Mouse (Mus musculus): ENCODE measurements around the gene Atp2b2.

Gene Atp2b2

DNA sequence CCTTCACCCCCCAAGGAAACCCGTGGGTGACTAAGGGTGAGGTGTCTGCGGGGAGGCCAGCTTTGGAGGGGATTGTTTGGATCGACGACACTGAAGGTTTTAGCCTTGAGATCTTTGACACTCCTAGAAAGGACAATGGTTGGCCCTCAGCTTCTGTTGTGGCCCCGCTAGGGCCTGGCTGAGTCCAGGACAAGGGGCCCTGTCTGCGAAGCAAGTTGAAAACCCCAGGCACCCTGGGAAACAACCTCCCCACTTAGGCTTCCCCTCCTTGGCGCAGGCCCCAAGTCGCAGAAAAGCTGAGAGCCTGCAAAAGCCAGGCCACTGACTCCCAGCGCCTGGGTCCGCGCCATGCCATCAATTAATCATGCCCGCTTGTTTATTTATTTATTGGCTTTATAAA is at the start of gene Atp2b2:
Gene Atp2b2, minus strand, starts transcription at position 282 of the 400 bp plus-strand sequence.
- DNase-seq (ENCODE audit: low read depth) = no peak

DNA sequence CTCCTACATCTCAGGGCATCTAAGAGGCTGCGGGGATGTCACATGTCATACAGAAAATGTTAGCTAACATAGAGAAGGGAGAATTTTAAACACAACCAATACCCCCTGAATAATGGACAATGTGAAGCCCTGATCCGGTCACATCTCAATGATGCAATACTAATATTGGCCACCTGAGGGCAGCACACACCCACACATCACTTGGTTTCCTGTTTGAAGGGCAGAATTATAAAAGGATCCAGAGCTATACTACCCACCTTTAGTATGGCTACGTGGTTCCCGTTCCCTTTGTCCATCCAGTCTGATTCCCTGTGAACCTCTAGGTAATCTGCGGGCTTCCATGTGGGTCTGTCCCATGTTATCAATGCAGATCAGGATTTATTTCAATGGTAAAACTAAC is 47.2 kb upstream of the Atp2b2 start:
- peak; percentile 47 for DNase-seq (ENCODE audit: low read depth)

DNA sequence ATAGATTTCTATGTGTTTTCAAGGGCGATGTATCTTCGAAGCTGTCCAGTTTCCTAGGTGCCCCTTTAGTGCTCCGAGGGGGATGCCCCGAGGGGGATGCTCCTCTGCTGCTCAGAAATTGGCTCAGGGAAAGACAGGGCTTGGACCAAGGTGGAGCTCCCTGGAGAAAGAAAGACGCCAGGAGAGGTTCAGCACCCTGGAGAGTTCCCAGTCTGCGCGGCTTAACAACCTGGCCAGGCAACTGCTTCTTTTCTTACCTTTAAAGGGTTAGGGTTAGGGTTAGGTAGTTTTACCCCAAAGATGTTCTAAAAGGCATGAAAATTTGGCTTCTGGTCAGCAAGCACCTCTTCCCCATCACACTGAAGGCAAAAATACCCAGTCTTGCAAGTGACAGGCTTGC is 44.7 kb upstream of the Atp2b2 start:
- peak; percentile 28 for DNase-seq (ENCODE audit: low read depth)

DNA sequence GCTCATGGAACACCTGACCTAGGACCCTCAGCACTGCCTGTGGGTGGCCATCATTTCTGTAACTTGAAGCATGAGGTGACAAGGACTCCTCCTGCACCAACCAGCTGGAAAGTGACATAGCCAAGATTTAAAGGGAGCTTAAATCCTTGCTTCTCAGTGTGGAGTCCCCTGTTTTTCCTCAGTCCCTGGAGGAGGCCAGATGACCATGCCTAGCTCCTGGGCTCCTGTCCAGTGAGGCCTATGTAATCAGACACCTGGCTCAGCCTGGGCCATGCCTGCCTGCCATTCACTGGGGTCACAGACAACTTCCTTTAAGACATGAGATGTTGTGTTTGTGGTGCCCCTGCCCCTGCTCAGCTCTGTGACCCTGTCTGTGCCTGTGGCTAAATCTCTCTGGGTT is 36.1 kb upstream of the Atp2b2 start:
- DNase-seq (ENCODE audit: low read depth) = no peak

DNA sequence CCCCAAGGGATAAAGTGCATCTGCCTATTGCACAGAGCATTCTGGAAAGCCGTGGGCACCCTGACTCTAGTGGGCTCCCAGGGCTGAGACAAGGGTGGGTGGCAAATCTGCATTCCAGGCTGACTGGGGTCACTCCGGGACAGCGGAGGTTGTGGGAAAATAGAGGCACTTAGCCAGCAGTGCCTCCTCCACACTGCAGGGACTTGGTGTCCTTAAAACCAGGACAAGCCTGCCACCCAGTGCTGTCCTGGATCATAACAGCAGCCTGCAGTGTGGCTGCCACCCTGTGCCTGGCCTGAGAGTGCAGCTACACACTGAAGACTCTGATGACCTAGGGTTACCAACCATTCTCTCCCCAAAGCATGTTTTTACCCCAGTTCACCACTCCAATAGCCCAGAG is 34.1 kb upstream of the Atp2b2 start:
- peak; percentile 8 for DNase-seq (ENCODE audit: low read depth)

DNA sequence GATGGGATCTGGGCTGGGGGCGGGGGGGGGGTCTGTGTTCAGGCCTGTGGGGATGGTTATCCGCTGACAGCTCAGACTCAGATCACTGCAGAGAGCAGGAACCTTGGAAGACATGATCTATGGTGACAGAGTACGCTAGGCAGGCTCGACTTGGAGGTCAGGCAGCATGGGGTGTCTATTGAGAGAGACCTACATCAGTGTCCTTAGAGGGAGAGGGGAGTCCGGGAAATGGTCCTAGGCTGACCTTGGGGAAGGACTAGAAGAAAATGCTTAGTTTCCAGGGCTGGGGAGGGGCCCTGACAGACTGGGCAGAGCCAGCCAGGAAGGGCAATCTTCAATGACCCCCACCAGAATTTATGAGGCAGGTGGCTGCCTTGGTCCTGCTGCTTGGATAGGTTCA is 33.6 kb upstream of the Atp2b2 start:
- no peak for DNase-seq (ENCODE audit: low read depth)

DNA sequence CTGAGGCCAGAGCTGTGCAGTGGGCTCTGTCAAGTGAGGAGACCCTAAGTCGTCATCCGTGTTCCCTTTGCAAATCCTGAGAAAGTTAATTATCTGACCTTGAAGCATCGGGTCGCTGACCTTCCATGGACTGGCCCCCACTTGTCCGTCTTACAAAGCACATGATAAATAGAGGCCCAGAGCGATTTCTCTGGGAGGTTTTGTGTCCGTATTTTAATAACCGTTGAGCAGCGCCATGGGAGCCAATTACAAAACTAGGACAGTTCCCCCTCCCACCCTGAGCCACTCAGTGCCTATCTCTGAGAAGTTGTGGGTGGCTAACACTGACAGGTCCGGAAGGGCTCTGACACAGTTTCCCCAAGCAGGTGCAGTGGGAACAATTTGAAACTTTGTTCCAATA is 32.5 kb upstream of the Atp2b2 start:
- no peak for DNase-seq (ENCODE audit: low read depth)

DNA sequence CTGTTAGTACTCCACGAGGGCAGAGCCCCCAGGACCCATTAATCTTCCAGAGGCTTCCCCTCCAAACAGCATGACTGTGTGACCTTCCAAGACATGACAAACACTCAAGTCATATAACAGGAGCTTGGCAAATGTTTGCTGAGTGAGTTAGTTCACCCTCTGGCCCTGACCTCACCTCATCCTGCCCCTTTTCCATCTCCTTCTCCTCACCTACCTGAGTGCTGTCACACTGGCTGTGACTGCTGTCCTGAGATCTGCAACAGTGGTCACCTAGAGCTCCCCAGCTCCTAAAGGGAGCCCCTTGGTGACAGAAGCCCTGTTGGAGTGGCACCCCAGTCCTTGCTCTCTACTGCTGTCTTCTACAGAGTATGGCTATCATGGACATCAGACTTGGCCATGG is 31.8 kb upstream of the Atp2b2 start:
- DNase-seq (ENCODE audit: low read depth) = no peak

DNA sequence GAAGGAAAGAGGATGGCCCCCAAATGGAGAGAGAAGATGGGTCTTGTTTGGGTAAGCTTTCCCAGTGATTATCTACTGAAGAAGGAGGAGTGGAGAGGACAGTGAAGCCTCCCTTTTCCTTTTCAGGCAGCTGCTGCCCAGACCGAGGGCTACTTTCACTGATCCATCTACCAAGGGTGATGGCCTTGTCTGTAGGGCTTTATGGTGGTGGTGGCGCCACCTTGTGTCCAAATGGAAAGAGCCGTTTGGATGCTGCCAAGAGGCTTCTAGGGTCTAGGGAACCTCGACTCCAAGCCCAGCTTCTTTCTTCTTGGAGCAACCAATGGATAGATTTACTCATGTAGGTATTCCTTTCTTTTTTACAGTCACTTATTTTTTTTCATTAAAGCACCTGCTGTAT is 29.2 kb upstream of the Atp2b2 start:
- peak; percentile 56 for DNase-seq (ENCODE audit: low read depth)

DNA sequence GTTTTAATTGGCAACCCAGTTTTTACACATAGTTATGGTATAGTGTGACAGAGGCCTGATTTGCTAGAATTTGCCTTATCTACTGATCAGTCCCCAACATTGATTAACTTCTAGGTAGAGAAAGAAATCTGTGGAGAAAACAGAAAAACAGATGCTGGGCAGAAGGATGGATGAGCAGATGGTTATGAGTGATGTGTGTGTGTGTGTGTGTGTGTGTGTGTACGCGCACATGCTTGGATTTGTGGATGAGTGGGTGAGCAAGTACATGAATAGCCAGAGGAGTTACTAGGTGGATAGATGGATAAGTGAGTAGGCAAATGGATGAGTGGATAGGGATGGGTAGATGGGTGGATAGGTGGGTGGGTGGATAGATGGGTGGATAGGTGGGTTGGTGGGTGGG is 20.7 kb upstream of the Atp2b2 start:
- DNase-seq (ENCODE audit: low read depth) = no peak

DNA sequence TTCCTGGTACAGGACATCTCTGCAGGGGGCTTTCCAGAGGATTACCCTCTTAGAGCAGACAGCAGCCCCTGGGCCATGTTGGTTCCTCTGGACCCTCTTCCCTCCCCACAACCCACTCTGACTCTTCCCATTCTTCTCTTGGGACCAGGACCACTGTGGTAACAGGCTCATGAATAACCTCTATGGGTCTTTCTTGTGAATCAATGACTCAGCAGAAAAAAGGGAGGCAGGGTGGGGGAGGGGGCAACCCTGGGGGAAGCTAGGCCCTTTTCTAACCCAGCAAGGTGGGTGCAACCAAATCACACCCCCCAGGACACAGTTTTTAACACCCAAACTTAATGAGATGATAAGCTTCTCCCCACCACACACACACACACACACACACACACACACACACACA is 20.3 kb upstream of the Atp2b2 start:
- DNase-seq (ENCODE audit: low read depth) = no peak

DNA sequence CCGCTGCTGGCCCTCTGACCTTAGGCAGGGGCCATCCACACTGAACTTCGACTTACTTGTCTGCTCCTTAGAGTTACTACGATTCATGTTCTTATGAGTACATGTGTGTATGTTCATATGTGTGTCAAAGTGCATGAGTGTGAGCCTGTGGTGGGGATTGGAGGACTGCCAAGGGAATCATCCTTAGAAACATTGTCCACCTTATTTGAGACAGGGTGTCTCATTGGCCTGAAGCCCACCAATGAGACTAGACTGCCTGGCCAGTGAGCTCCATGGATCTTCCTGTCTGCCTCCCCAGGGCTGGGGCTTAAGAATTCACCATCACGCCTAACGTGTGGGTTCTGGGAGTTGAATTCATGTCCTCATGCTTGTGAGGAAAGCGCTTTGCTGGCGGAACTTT is 16.8 kb upstream of the Atp2b2 start:
- DNase-seq (ENCODE audit: low read depth) = no peak

DNA sequence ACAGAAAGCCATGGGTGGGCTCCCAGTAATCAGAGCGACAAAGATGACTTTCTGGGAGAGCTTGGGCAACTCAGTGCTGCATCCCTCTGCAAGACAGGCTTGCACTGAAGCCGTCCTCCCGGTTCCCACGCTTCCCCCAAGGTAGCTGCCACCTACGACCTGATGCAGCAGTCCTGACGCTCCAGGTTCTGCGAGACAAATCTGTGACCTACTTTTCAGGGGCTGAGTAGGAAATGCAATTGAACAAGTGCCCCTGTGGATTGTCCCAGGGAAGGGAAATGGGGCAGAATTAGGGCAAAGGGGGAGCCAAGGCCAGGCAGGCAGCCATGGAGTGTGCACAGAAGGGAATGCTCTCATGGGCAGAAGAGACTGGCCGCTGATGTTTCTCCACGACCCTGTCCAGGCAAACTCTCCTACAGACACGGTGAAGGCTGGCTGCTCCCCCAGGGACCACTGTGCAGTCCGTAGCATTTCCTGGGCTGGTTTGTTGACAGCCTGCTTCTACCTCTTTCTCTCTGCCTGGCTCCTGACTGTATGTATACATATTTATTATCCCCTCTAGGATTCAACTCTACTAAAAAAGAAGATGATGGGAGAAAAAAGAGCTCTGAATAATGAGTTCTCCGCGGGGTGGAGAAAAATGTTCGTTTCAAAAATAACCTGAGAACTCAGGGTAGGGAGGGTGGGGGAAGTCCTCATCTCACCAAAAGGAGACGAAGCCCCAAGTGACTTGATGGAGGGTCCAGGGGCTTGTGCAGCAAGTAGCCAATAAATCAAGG is 15.8 kb upstream of the Atp2b2 start:
- DNase-seq (ENCODE audit: low read depth) = no peak

DNA sequence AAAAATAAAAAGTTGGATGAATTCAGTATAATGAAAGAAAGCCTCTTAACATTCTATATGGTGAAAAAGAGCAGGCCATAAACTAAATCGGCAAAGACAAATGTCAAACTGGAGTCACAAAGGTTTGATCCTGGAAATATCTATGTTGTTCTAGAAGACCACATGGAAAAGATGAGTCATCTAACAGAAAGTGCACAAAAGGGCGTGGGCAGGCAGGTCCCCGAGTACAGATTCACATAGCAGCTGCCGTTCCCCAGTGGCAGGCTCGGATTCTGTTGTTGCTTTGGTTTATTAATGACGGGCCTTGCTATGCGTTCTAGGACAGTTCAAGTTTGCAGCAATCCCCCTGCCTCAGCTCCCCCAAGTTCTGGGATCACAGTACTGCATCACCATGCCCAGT is 12.9 kb upstream of the Atp2b2 start:
- peak; percentile 3 for DNase-seq (ENCODE audit: low read depth)

DNA sequence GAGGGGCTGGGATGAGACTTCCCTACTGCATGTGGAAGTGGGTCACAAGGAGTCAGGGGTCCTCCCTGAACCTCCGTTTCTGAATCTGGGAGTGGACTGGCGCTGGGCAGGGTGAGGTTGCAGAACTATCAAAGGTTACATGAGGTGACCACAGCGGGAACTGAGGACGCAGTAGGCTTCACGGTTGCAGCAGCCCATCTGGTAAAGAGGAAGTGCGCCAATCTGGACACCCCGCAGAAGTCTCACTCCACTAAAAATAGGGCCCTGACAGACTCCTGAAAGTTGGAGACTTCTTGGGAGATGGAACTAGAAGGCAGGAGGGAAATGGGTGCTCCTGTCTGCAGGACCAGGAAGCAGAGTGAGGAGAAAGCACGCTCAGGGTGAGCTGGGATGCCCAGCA is 2.5 kb upstream of the Atp2b2 start:
- DNase-seq (ENCODE audit: low read depth) = no peak

DNA sequence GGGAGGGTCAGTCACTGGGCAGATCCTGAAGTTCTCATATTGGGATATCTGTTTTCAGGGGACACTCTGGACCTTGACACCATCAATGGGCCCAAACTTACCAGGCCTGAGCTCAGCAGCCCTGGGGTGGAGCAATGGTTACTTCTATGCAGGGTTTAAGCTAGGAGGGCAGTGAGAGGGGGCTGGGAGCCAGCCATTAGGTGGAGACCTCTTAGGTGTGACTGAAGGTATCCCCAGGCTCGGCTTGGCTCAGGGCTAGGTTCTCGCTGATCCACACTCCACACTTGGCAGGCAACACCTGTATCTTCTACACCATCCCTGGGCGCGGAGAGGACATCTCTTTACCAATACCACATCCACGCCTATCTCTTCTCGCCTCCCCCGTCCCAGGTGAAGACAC is 423 bp upstream of the Atp2b2 start:
- no peak for DNase-seq (ENCODE audit: low read depth)

DNA sequence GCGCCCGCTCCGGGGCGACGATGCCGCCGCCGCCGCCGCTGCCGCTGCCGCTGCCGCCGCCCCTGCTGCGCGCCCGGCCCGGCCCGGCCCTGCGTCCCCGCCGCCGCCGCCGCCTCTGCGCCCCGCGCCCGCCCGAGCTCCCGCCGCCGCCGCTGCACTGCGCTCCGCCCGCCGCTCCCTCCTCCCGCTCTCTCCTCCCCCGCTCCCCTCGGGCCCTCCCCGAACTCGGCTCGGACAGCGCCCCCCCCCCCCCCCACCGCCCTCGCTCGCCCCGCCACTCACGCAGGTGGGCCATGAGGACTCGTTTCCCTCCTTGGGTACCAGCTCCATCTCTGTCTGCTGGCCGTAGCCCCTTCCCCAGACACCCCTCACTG is 515 bp downstream of the Atp2b2 start:
- no peak for DNase-seq (ENCODE audit: low read depth)

DNA sequence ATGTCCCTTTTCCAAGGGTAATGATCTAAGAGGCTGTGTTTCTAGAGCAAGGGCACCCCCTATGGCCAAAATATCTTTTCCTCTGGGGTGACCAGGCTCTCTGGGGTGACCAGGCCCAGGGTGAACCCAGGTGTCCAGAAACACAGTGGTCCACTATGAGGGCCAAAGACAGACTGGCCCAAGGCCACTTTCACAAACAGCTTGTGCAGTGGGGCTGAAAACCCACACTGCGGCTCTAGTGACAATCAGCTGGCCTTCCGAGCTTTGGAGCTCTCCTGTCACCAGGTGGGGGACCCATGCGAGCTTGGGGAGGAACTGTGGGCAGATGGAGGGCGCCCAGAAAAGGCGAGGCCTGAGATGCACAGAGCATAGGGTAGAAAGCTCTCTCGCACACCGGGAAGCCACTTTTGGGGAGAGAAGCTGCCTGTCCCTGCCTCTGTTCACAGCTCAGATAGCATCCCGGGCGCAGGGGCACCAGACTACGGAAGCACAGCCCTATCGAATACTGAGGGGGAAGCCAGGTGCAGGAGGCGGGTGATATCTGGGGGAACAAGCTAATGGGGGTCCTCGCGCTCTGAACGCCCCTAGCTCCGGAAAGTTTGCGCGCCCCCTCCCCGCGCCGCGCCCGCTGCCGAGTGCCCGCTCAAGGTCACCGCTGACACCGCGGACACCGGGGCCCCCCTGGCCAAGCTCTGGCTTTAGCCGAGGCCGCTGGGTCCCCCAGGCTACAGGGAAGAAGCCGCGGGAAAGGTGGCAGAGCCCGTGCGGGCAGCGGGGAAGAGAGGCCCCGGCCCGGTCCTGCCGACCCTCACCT is 1.1 kb downstream of the Atp2b2 start:
- no peak for DNase-seq (ENCODE audit: low read depth)

DNA sequence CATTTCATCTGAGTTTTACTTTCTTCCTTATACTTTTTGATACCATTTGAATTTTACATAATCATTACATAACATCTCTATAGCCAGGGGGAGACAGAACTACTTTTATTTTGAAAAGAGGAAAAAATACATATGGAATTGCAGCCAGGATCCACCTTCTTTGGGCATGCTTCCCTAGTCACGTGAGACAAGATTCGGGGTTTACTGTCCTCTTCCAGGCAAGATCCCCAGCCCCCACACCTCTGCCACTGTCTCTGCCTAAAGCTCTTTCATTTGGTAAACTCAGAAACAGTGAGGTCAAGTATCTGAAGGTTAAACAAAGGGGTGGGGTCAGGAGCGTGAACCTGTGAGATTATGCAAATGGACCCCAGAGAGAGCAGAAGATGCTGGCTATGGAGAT is 6.7 kb downstream of the Atp2b2 start:
- DNase-seq (ENCODE audit: low read depth) = no peak

DNA sequence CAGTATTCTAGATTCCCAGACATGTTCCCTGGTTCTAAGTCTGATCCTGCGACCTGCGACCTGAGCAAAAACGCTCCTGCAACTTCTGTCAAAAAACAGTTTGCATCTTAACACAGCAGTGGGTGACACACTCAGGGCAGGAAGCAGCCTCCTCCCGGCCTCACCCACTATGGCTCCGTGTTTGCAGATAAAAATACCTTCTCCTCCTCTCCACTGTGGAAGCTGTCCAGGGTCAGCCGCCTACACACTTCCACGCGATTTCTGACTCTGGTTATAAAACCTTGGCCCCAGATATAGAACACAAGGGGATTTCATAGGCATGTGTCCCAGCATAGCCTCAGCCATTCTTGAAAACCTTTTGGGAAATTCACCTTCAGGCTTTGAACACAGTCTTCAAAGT is 9.6 kb downstream of the Atp2b2 start:
- DNase-seq (ENCODE audit: low read depth) = no peak

DNA sequence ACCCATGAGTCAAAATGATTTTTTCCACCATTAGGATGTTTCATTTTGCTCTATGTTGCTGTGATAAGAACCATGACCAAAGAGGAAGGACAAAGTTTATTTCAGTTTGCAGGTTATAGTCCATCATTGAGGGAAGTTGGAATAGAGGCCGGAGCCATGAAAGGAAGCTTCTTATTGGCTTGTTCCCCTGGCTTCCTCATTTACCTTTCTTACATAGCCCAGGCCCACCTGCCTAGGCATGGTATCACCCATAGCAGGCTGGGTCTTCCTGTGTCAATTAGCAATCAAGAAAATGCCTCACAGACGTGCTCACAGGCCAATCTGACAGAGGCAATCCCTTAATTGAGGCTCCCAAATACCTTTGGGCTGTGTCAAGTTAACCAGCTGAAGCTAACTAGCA is 18.6 kb downstream of the Atp2b2 start:
- DNase-seq (ENCODE audit: low read depth) = no peak

DNA sequence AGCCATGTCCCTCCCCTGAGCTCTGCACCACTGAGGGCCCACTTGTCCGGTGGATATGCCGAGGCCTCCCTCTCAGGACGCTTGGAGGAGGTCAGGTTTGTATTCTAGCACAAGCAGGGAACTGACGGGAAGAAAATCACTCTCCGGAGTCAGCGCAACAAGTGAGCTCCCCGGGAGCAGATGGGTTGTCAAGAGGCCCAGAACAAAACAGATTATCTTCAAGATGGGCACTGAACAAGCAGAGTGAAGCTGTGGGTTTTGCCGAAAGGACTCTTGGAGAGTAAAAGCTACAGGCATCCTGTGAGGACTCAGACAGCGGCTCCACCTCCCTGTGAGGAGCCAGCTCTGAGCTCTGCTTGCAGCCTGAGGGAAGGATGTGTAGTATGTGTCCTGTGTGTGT is 20.3 kb downstream of the Atp2b2 start:
- DNase-seq (ENCODE audit: low read depth) = no peak

DNA sequence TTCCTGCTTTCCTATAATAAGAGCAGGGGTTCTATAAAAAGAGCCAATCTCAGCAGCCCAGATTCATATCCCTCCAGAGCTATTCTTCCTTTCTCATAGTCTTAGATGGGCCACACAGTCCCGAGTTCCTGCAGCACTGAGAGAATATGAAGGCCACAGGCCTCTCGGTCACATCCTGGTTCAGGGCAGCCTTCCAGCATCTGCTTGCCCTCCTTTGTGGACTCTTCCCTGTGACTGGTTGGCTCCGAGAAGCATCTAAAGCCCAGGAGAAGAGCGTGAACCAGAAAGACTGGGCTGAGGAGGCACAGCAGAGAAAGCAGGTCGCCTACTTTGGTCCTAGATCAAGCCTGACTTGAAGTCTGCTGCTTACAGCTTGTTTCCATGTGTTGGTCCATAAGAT is 28.6 kb downstream of the Atp2b2 start:
- no peak for DNase-seq (ENCODE audit: low read depth)

DNA sequence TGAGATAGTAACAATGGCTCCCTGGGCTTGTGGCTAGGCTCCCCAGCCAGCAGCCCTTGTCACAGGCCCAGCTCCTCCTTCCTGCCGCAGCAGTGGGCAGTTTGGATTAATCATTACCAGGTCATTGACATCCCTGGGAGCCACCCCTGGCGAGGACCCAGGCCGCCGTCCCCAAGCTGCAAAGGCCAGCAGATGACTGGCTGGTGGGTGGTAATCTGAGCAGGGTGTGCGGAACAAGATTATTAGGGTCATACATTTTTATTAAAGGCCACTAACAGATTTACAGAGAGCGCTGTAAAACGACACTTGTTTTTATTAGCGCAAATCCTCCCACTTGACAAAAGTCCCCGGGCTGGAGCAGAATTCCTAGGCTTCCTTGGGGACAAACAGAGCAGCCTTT is 29.6 kb downstream of the Atp2b2 start:
- no peak for DNase-seq (ENCODE audit: low read depth)
